Mouse (Mus musculus) CH12.LX (cell line): ENCODE data around the gene Ppp2r5c. TPM values are rescaled to one million over a fixed set of nuclear protein-coding genes. Genes with fewer than 3 reads are reported as not detected.

Source experiments
- DNase-seq: peaks from one replicate; pipeline ENCODE4 v3.0.0-alpha.2; 2013; ENCODE audit errors: extremely low read depth
- H3K27ac ChIP-seq: 2 replicates; pipeline ENCODE4 v1.5.1; 2012; ENCODE audit warnings: low read depth, mild to moderate bottlenecking, control low read depth, moderate library complexity; ENCODE audit not compliant: insufficient read depth
- H3K27me3 ChIP-seq: replicated peaks from 2 replicates; pipeline ENCODE3; 2012; ENCODE audit warnings: inconsistent platforms
- H3K36me3 ChIP-seq, 2 experiments: replicated peaks in 1 of 2; 2 replicates each; pipeline versions ENCODE3 to v1.6.1; 2012; ENCODE audit warnings: inconsistent platforms in 1 of 2, low read length in 1 of 2, mild to moderate bottlenecking in 1 of 2, mixed read lengths in 1 of 2, moderate library complexity in 1 of 2; ENCODE audit not compliant: control insufficient read depth in 1 of 2, insufficient read depth in 1 of 2
- H3K4me1 ChIP-seq, 2 experiments: 2 replicates each; pipeline ENCODE4 v1.6.1; 2012; ENCODE audit warnings: inconsistent platforms in 1 of 2, moderate library complexity in 1 of 2; ENCODE audit not compliant: insufficient read depth in 2 of 2, control insufficient read depth in 1 of 2
- H3K4me2 ChIP-seq: 2 replicates; pipeline ENCODE4 v1.6.1; 2012; ENCODE audit warnings: low read depth, mild to moderate bottlenecking, control low read depth; ENCODE audit not compliant: poor library complexity, insufficient read depth, severe bottlenecking
- H3K4me3 ChIP-seq, 3 experiments: fragments of 150-350 bp in 1 of 3; sonication (generic) in 1 of 3; replicated peaks in 1 of 3; 2 replicates each; pipeline versions ENCODE3 to v1.5.1; 2011 to 2012; ENCODE audit warnings: low read depth in 2 of 3, low read length in 2 of 3, mild to moderate bottlenecking in 2 of 3, moderate library complexity in 2 of 3, control low read depth in 1 of 3, improper control_type of control experiment in 1 of 3, inconsistent platforms in 1 of 3, mixed read lengths in 1 of 3; ENCODE audit not compliant: poor library complexity in 1 of 3
- H3K79me2 ChIP-seq: replicated peaks from 2 replicates; pipeline ENCODE4 v1.6.1; 2012; ENCODE audit warnings: mild to moderate bottlenecking, moderate library complexity; ENCODE audit not compliant: control insufficient read depth, poor library complexity, insufficient read depth, severe bottlenecking; ENCODE audit errors: extremely low read depth
- H3K9ac ChIP-seq: 2 replicates; pipeline ENCODE4 v1.6.1; 2012; ENCODE audit warnings: low read depth, mild to moderate bottlenecking, control low read depth, moderate library complexity; ENCODE audit not compliant: insufficient read depth
- H3K9me3 ChIP-seq: replicated peaks from 2 replicates; pipeline ENCODE3; 2012; ENCODE audit warnings: low read length, inconsistent platforms, mixed read lengths
- CHD1 ChIP-seq: IDR thresholded peaks from 2 replicates; pipeline ENCODE4 v1.6.1; 2012; ENCODE audit warnings: low read depth, low read length, improper control_type of control experiment, inconsistent platforms
- CHD2 ChIP-seq: IDR thresholded peaks from 2 replicates; pipeline ENCODE4 v1.6.1; 2011; ENCODE audit warnings: low read length, improper control_type of control experiment
- EP300 ChIP-seq: IDR thresholded peaks from 2 replicates; pipeline ENCODE4 v1.6.1; 2011; ENCODE audit warnings: low read length, improper control_type of control experiment
- HCFC1 ChIP-seq: IDR thresholded peaks from 2 replicates; pipeline ENCODE4 v1.6.1; 2012; ENCODE audit warnings: low read depth, mild to moderate bottlenecking, inconsistent platforms, low read length, improper control_type of control experiment
- IRF4 ChIP-seq: IDR thresholded peaks from 2 replicates; pipeline ENCODE4 v1.6.1; 2014; ENCODE audit warnings: low read depth, mild to moderate bottlenecking, inconsistent platforms, low read length, improper control_type of control experiment
- JUN ChIP-seq: IDR thresholded peaks from 2 replicates; pipeline ENCODE4 v1.6.1; 2011; ENCODE audit warnings: low read depth, mild to moderate bottlenecking, low read length, improper control_type of control experiment, moderate library complexity; ENCODE audit not compliant: insufficient read depth
- JUND ChIP-seq: conservative IDR thresholded peaks from 2 replicates; pipeline ENCODE4 v1.6.1; 2011; ENCODE audit warnings: low read depth, low read length, improper control_type of control experiment
- KAT2A ChIP-seq: IDR thresholded peaks from 2 replicates; pipeline ENCODE4 v1.6.1; 2012; ENCODE audit warnings: low read length, improper control_type of control experiment, inconsistent platforms; ENCODE audit not compliant: insufficient replicate concordance
- MAZ ChIP-seq: IDR thresholded peaks from 2 replicates; pipeline ENCODE4 v1.6.1; 2012; ENCODE audit warnings: low read depth, mild to moderate bottlenecking, inconsistent platforms, low read length, improper control_type of control experiment, moderate library complexity
- MEF2A ChIP-seq: IDR thresholded peaks from 2 replicates; pipeline ENCODE4 v1.6.1; 2014; ENCODE audit warnings: low read depth, mild to moderate bottlenecking, inconsistent platforms, low read length, improper control_type of control experiment, borderline replicate concordance
- MXI1 ChIP-seq: IDR thresholded peaks from 2 replicates; pipeline ENCODE4 v1.6.1; 2011; ENCODE audit warnings: mild to moderate bottlenecking, low read depth, low read length, improper control_type of control experiment
- MYC ChIP-seq: IDR thresholded peaks from 2 replicates; pipeline ENCODE4 v1.6.1; 2011; ENCODE audit warnings: low read depth, mild to moderate bottlenecking, improper control_type of control experiment, low read length
- NELFE ChIP-seq: IDR thresholded peaks from 2 replicates; pipeline ENCODE4 v1.6.1; 2011; ENCODE audit warnings: low read depth, low read length, improper control_type of control experiment
- NRF1 ChIP-seq: IDR thresholded peaks from 2 replicates; pipeline ENCODE4 v1.6.1; 2014; ENCODE audit warnings: low read depth, mild to moderate bottlenecking, inconsistent platforms, low read length, improper control_type of control experiment, moderate library complexity
- PAX5 ChIP-seq: IDR thresholded peaks from 2 replicates; pipeline ENCODE4 v1.6.1; 2012; ENCODE audit warnings: low read length, inconsistent platforms, mixed read lengths
- POLR2A ChIP-seq: IDR thresholded peaks from 2 replicates; pipeline ENCODE4 v1.6.1; 2011; ENCODE audit warnings: low read depth, mild to moderate bottlenecking, improper control_type of control experiment, low read length
- POLR2AphosphoS2 ChIP-seq: IDR thresholded peaks from 2 replicates; pipeline ENCODE4 v1.6.1; 2011; ENCODE audit warnings: low read depth, low read length, improper control_type of control experiment
- RAD21 ChIP-seq: IDR thresholded peaks from 2 replicates; pipeline ENCODE4 v1.6.1; 2011; ENCODE audit warnings: low read depth, mild to moderate bottlenecking, low read length, improper control_type of control experiment, moderate library complexity
- SMC3 ChIP-seq: IDR thresholded peaks from 2 replicates; pipeline ENCODE4 v1.6.1; 2011; ENCODE audit warnings: low read depth, low read length, improper control_type of control experiment
- UBTF ChIP-seq: IDR thresholded peaks from 2 replicates; pipeline ENCODE4 v1.6.1; 2012; ENCODE audit warnings: low read depth, mild to moderate bottlenecking, inconsistent platforms, low read length, improper control_type of control experiment, moderate library complexity
- USF1 ChIP-seq: IDR thresholded peaks from 2 replicates; pipeline ENCODE4 v1.6.1; 2014; ENCODE audit warnings: low read depth, mild to moderate bottlenecking, inconsistent platforms, low read length, improper control_type of control experiment
- USF2 ChIP-seq: conservative IDR thresholded peaks from 2 replicates; pipeline ENCODE4 v1.6.1; 2011; ENCODE audit warnings: low read depth, low read length, improper control_type of control experiment
- ZKSCAN1 ChIP-seq: IDR thresholded peaks from 2 replicates; pipeline ENCODE4 v1.6.1; 2012; ENCODE audit warnings: low read depth, inconsistent platforms, low read length, improper control_type of control experiment, borderline replicate concordance
- dilution Hi-C: fragments of 300-500 bp; cut with MboI; formaldehyde crosslinking; loops from 2 replicates; pipeline ENCODE4 v1.14.3; 2020; ENCODE audit warnings: low sequenced_read_pairs; ENCODE audit not compliant: extremely low pct_unique_long_range_greater_than_20kb, extremely low pct_ligation_motif_present
- in situ Hi-C: fragments of 300-500 bp; cut with MboI; formaldehyde crosslinking; loops from 3 replicates; pipeline ENCODE4 v1.14.3; 2019; ENCODE audit warnings: low sequenced_read_pairs, low pct_ligation_motif_present, low pct_unique_long_range_greater_than_20kb, mixed read lengths
- polyA plus RNA-seq: library from polyadenylated mRNA; unstranded; fragments of >175 nt; gene quantifications from 2 replicates; pipeline ENCODE4 v1.2.1, GENCODE M21; 2012; ENCODE audit warnings: low read depth; ENCODE audit not compliant: insufficient read length
- total RNA-seq, 2 experiments: library from RNA; depleted of rRNA; stranded (reverse); fragments of 300-350 nt in 1 of 2; fragments of >200 nt in 1 of 2; gene quantifications; 2 replicates each; pipeline ENCODE4 v1.2.3; 2012 to 2014

Ppp2r5c gene
- total and polyA plus RNA-seq, 3 experiments: 71.6 to 111 (median 97.7) TPM

GRCm38 (mm10) chr12:110588622-110589021, 141.7 kb downstream of the Ppp2r5c start:
- dilution Hi-C loops: no loop called here
- no peaks in the 10 kb centered on the region for H3K27me3 ChIP-seq
- no peak for TF ChIP-seq KAT2A
- no peak for TF ChIP-seq JUN
- no peak overlapping the region for H3K9ac ChIP-seq
- H3K4me3 ChIP-seq: no peak overlapping the region
- H3K4me1 ChIP-seq: peaks cover 6 to 24% of the 10 kb centered on the region in 2 experiments
- H3K9me3 ChIP-seq: no peaks in the 10 kb centered on the region
- DNase-seq: no peak
- H3K4me2 ChIP-seq: no peak overlapping the region
- peaks cover 0 to 6% of the 10 kb centered on the region in 2 experiments for H3K36me3 ChIP-seq
- no peak overlapping the region for H3K27ac ChIP-seq
- in situ Hi-C loops: no loop called here
- no peaks in the 10 kb centered on the region; the same call in 1 of the 2 replicates for H3K79me2 ChIP-seq

DNA sequence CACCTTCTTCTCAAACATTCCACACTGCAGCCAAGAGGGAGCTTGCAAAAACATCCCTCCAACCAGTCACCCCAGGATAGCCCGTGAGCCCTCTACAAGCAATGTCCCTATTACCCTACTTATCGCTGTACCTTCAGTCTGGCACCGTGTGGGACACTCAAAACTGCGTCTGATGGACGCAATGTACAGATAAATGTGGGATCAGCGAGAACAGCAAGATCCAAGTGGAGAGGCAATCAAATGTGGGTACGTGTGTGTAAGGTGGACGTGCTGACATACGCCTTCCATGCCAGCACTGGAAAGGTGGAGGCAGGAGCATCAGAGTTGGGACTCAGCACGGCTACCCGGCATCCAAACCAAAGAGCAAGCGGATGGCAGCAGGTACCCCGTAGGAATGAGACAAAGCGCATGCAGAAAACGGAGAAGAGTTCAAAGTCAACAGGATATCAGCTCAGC, 143.9 kb downstream of the Ppp2r5c start:
- Histone ChIP-seq H3K4me1 (peaks cover 6 to 24% of the 10 kb centered on the region in 2 experiments), H3K4me3 (peak overlapping the region; percentile 84 to 98 (median 97)), H3K27me3 (no peaks in the 10 kb centered on the region), H3K4me2 (peak overlapping the region; percentile 85), H3K36me3 (peaks cover 0 to 6% of the 10 kb centered on the region in 2 experiments), H3K9ac (peak overlapping the region; percentile 91), H3K79me2 (no peaks in the 10 kb centered on the region; the same call in 1 of the 2 replicates), H3K27ac (peak overlapping the region; percentile 82), H3K9me3 (no peaks in the 10 kb centered on the region)
- no peak for TF ChIP-seq KAT2A
- 0 out of 2 replicates have a peak, but pooled peaks have one; percentile 55 for TF ChIP-seq CHD1
- dilution Hi-C loops (no loop called here), in situ Hi-C loops (loop anchor here (5.0 kb wide), 1 partner anchor 124 kb away; no protein-coding TSS in a partner anchor)
- no peak for DNase-seq

- peak overlapping the region; percentile 84 to 98 (median 97) for H3K4me3 ChIP-seq
- peak overlapping the region; percentile 91 for H3K9ac ChIP-seq
- H3K79me2 ChIP-seq: no peaks in the 10 kb centered on the region; the same call in 1 of the 2 replicates
- H3K36me3 ChIP-seq: peaks cover 0 to 6% of the 10 kb centered on the region in 2 experiments
- DNase-seq: peak; percentile 100
- peak overlapping the region; percentile 82 for H3K27ac ChIP-seq
- peaks cover 6 to 24% of the 10 kb centered on the region in 2 experiments for H3K4me1 ChIP-seq
- dilution Hi-C loops (no loop called here), in situ Hi-C loops (loop anchor here (5.0 kb wide), 1 partner anchor 124 kb away; no protein-coding TSS in a partner anchor)
- no peaks in the 10 kb centered on the region for H3K27me3 ChIP-seq
- peak overlapping the region; percentile 85; the same call in 1 of the 2 replicates for H3K4me2 ChIP-seq
- no peaks in the 10 kb centered on the region for H3K9me3 ChIP-seq
- 0 out of 2 replicates have a peak, but pooled peaks have one; percentile 19 for TF ChIP-seq CHD1
- TF ChIP-seq JUND: peak; percentile 73
- TF ChIP-seq KAT2A: peak; percentile 96
- no peak; the same call in 1 of the 2 replicates for TF ChIP-seq MEF2A
- TF ChIP-seq CHD2: peak; percentile 100
- TF ChIP-seq RAD21: no peak
- TF ChIP-seq MAZ: no peak
- peak; percentile 93 for TF ChIP-seq POLR2A
- TF ChIP-seq NELFE: peak; percentile 98
- no peak for TF ChIP-seq EP300
- peak; percentile 92 for TF ChIP-seq MYC
- 0 out of 2 replicates have a peak, but pooled peaks have one; percentile 44 for TF ChIP-seq UBTF
- no peak for TF ChIP-seq ZKSCAN1
- TF ChIP-seq IRF4: peak; percentile 65
- TF ChIP-seq MXI1: peak; percentile 95
- 0 out of 2 replicates have a peak, but pooled peaks have one; percentile 8 for TF ChIP-seq SMC3
- TF ChIP-seq NRF1: peak; percentile 76
- TF ChIP-seq PAX5: no peak
- TF ChIP-seq POLR2AphosphoS2: peak; percentile 88
- peak; percentile 95 for TF ChIP-seq USF1
- TF ChIP-seq HCFC1: peak; percentile 96
- peak; percentile 100 for TF ChIP-seq USF2
- TF ChIP-seq JUN: no peak; the same call in 1 of the 2 replicates
These were observed 144.5 kb downstream of the Ppp2r5c start for GRCm38 (mm10) chr12:110591260-110591883.
